Mouse (Mus musculus) gastrocnemius, adult 2 months (tissue): ENCODE data around the gene Slc11a1. TPM values are rescaled to one million over a fixed set of nuclear protein-coding genes. Genes with fewer than 3 reads are reported as not detected.
"Not testable (repeated sequence)": the region's sequence is repeated elsewhere in the genome, so short reads cannot be mapped to it uniquely, and the experiment has no call there.

Experiments used
- DNase-seq: peaks from one replicate; pipeline ENCODE4 v3.0.0; 2022
- H3K27ac ChIP-seq: fragments of 200-600 bp; 2 replicates; pipeline ENCODE4 v1.8.1; 2022; ENCODE audit warnings: mild to moderate bottlenecking
- H3K4me3 ChIP-seq: fragments of 200-600 bp; 2 replicates; pipeline ENCODE4 v1.8.1; 2022; ENCODE audit warnings: mild to moderate bottlenecking, moderate library complexity
- CTCF ChIP-seq: fragments of 200-600 bp; IDR thresholded peaks from 2 replicates; pipeline ENCODE4 v1.8.1; 2022; ENCODE audit warnings: antibody characterized with exemption, mild to moderate bottlenecking, moderate library complexity
- intact Hi-C: fragments of 180-260 bp; cut with DNase I; formaldehyde crosslinking; loops from one replicate; pipeline ENCODE4 v1.15.1; 2025
- long read RNA-seq, 2 experiments: library from polyadenylated mRNA; stranded (forward); transcript quantifications; one replicate each; pipeline ENCODE4 v2.0.0; 2021
- total RNA-seq, 2 experiments: library from RNA; stranded (reverse); gene quantifications; 2 replicates each; pipeline ENCODE4 v1.2.3; 2021

Gene Slc11a1
- 1 to 10 TPM; 3.8 to 5.6 TPM for total RNA-seq
- long read RNA-seq, experiment 1, partial matches to known transcripts: 4 of 5 reads
- long read RNA-seq, experiment 1, other reads (novel, unspliced or antisense): 1 of 5 reads
- long read RNA-seq, experiment 2, partial matches to known transcripts: 8 of 10 reads
- long read RNA-seq, experiment 2, other reads (novel, unspliced or antisense): 2 of 10 reads

DNA sequence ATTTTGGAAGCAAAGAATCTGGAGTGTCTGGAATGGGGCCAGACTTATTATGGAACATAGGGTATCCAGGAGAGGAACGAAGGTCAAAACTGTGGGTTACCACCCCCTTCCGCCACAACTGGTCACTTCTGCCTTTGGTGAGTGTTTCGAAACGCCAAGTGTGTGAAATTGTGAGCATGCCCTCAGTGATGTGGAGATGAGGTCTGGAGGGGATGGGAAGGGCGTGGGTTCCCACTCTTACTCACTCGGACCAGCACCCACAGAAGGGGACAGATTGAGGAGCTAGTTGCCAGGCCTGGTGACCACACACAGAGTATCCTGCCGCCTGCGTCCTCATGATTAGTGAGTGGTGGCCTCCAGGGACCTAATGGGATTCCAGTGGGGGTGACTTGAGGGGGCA is at the start of gene Slc11a1:
TSS of gene Slc11a1 (plus strand) at position 216 of the 400 bp plus-strand sequence.
- H3K4me3 ChIP-seq: peak within 1 kb of the TSS; percentile 45
- no peak for DNase-seq
- peak within 1 kb of the TSS; percentile 70 for H3K27ac ChIP-seq
- intact Hi-C loops: no loop called here
- no peak for TF ChIP-seq CTCF

- intact Hi-C loops, H3K27ac ChIP-seq, DNase-seq, H3K4me3 ChIP-seq: not testable (repeated sequence)
- peak; percentile 29; the same call in 1 of the 2 replicates for TF ChIP-seq CTCF
These were observed 48.1 kb upstream of the Slc11a1 start for GRCm38 (mm10) chr1:74326916-74327315.

DNA sequence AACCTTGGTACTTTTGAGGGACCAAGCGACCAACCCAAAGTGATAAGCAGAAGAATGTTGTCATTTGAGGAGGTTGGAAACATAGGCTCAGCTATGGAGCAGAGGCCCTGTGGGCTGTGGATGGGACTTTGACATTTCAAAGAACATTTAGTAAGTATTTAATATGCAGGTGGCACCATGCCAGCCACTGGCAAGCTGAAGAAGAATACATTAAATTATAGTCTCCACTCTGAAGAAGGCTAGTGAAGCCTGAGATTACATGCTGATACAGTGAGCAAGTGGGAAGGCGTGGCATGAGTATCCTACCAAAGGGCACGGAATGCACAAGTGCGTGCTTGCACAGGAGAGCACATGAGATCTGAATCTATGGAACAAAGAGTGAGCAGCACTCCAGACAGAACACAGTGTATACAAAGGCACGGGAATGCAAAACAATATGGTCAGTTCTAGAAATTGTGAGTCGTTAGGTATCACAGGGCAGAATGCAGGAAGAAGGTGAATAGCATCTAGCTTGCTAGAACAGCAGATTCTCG is 45.0 kb upstream of the Slc11a1 start:
- Histone ChIP-seq H3K27ac (no peak overlapping the region), H3K4me3 (no peak overlapping the region)
- no peak for DNase-seq
- no peak for TF ChIP-seq CTCF
- intact Hi-C loops: no loop called here

- Histone ChIP-seq H3K27ac (peak overlapping the region; percentile 89), H3K4me3 (no peak overlapping the region)
- no peak for DNase-seq
- intact Hi-C loops: no loop called here
- TF ChIP-seq CTCF: no peak
These were observed 43.8 kb upstream of the Slc11a1 start for GRCm38 (mm10) chr1:74331046-74331681.

DNA sequence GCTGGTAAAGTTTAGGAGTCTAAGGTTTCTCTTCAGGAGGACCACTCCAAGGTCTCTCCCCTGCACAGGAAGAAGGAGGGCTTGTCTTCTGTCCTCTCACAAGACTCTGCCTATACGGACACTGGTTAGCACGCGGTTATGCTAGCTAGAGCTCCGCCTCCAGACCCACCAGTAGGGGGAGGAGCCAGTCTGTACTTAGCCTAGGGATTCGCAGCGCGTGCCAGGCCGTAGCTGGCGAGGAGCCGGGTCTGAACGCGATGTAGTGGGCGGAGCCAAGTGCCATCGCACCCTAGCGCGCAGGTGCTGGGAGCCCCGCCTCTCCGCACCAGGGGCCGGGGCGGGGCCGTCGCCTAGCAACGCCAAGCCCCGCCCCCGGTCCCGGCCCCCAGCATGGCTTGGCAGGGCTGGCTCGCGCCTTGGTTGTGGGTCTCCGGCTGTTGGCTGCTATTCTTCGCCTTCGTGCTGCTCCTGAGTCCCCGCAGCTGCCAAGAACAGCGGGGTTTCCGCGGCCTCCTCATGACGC is 42.7 kb upstream of the Slc11a1 start:
- peak; percentile 97 for DNase-seq
- intact Hi-C loops: no loop called here
- peak; percentile 54 for TF ChIP-seq CTCF

GRCm38 (mm10) chr1:74332930-74333329 is 42.1 kb upstream of the Slc11a1 start:
- peak; percentile 41 for DNase-seq
- H3K4me3 ChIP-seq: peak overlapping the region; percentile 84
- no peak for TF ChIP-seq CTCF
- intact Hi-C loops: no loop called here
- H3K27ac ChIP-seq: peak overlapping the region; percentile 89

More for the DNA sequence above, 42.7 kb upstream of the Slc11a1 start:
- H3K4me3 ChIP-seq: peak overlapping the region; percentile 84
- peak overlapping the region; percentile 89 for H3K27ac ChIP-seq

DNA sequence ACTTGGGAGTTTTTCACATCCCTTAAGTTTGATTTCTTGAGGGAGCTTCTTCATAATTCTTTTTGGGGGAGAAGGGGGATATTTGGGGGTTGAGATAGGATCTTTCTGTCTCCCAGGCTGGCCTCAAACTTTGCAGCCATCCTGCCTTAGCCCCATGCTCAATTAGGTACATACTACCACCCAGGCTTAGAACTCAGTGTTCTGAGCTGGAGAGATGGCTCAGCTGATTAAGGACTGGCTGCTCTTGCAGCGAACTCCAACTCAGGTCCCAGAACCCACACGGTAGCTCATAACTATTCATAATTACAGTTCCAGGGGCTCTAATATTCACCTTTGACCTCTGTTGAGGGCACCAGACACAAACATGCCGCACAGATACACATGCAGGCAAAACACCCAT is 40.4 kb upstream of the Slc11a1 start:
- intact Hi-C loops: no loop called here
- no peak for DNase-seq
- H3K4me3 ChIP-seq: peak overlapping the region; percentile 84
- no peak for TF ChIP-seq CTCF
- H3K27ac ChIP-seq: peak overlapping the region; percentile 89

GRCm38 (mm10) chr1:74335033-74335432 is 40.0 kb upstream of the Slc11a1 start:
- no peak for DNase-seq
- Histone ChIP-seq H3K4me3 (peak overlapping the region; percentile 84), H3K27ac (peak overlapping the region; percentile 89)
- TF ChIP-seq CTCF: no peak
- intact Hi-C loops: no loop called here

DNA sequence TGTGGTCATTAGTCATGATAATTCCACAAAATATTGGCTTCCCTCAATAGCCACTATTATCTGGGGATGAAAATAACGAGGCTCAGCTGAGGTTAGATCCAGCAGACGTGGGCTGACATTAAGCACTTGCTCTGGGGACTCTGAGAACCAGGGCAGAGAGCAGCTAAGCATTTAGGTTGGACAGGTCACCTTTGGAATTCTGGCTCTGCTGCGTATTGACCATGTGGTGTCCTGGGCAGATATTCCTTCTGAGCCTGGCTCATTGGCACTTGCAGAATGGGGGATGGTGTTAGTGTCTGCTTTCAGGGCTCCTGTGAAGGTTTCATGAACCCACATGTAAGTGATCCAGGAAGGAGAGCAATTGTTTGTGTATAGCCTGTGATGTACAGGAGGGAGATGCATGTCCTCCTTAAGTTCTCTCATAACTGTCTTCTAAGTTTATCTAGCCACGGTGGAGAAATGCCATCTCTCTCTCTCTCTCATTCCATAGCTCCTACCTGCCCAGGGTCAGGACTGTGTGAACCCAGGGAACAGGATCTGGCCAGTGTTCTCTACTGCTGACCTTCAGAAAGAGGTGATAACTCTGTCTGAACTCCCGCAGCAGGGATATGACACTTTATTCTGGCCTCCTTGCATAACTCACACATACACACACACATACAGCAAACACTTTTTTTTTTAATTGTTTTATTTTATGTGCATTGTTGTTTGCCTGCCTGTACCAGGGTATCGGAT is 39.4 kb upstream of the Slc11a1 start:
- intact Hi-C loops: no loop called here
- DNase-seq: peak; percentile 62
- H3K27ac ChIP-seq: peak overlapping the region; percentile 89
- H3K4me3 ChIP-seq: peak overlapping the region; percentile 84
- TF ChIP-seq CTCF: no peak

DNA sequence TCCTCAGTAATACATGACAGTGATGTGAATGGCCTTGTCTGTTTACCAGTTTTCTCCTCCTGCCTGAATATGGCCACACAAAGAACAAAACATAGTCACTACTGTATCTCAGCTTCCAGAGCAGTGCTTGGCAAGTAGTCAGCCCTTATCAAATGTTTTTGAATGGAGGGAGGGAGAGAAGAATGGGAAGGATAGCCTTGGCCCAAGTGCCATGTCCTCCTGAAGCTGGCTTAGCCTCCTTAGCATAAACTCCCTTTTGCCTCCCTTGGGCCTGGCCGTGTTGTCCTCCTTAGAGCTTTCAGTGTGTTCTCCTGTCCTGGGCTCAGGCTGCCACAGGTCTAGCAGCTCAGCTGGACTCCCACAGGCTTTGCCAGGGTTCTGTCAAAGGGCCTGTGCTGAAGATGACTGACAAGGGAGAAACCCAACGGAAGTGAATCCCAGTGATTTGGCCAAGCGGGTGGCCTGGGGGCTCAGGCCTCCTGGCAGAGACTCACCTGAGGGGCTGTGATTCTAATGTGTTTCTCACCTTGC is 37.7 kb upstream of the Slc11a1 start:
- Histone ChIP-seq H3K27ac (peak overlapping the region; percentile 89), H3K4me3 (no peak overlapping the region)
- no peak for DNase-seq
- TF ChIP-seq CTCF: no peak
- intact Hi-C loops: no loop called here

DNA sequence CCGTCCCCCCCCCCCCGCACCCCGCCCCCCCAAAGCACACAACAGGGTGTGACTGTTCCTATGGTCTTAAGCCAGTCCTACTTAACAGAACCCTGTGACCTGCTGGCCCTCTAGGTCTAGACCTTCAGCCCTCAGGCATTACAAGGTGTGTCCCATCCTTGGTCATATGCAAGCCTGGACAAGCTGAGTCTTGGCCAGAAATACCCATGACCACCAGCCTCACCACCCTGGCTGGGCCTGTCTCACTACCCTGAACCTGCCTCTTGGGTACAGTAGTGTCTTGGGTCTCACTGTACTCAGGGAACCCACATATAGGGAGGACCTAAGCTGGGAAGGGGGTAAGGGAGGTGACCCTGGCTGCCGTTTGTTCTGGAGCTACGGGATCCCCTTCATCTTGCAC is 37.0 kb upstream of the Slc11a1 start:
- intact Hi-C loops: no loop called here

DNA sequence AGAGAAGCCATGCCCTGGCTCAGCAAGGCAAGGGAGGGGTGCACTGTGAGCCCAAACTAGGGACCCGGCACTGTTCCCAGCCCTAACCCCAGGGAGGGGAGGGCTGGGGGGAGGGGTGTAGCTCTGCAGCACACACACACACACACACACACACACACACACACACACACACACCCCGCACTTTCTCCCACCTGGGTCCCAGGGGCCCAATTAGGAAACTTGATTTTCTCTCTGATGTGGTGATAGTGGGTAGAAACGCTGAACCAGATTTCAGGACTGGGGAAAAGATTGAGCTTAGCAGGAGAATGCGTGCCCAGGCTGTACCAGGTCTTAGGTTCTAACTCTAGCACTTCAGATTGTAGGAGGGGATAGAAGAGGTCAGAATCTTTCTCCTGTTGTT is 36.4 kb upstream of the Slc11a1 start:
- no peak for DNase-seq

More for the DNA sequence above, 37.0 kb upstream of the Slc11a1 start:
- no peak overlapping the region for H3K4me3 ChIP-seq
- DNase-seq: no peak
- H3K27ac ChIP-seq: peak overlapping the region; percentile 80
- TF ChIP-seq CTCF: no peak

More for the DNA sequence above, 36.4 kb upstream of the Slc11a1 start:
- intact Hi-C loops: no loop called here
- no peak for TF ChIP-seq CTCF
- Histone ChIP-seq H3K4me3 (no peak overlapping the region), H3K27ac (peak overlapping the region; percentile 80)
